Mouse (Mus musculus): ENCODE measurements around the gene Ces5a.
"Not testable (repeated sequence)": the region's sequence is repeated elsewhere in the genome, so short reads cannot be mapped to it uniquely, and the experiment has no call there.

Gene Ces5a

GRCm38 (mm10) chr8:93535730-93536129 is at the start of gene Ces5a:
Gene Ces5a, minus strand, starts transcription at chr8:93535830.
- no peak for DNase-seq (ENCODE audit: low spot score)

GRCm38 (mm10) chr8:93572841-93573240 is 37.2 kb upstream of the Ces5a start:
- DNase-seq (ENCODE audit: low spot score): no peak

- no peak for DNase-seq (ENCODE audit: low spot score)
These were observed 36.5 kb upstream of the Ces5a start for GRCm38 (mm10) chr8:93572095-93572501.

DNA sequence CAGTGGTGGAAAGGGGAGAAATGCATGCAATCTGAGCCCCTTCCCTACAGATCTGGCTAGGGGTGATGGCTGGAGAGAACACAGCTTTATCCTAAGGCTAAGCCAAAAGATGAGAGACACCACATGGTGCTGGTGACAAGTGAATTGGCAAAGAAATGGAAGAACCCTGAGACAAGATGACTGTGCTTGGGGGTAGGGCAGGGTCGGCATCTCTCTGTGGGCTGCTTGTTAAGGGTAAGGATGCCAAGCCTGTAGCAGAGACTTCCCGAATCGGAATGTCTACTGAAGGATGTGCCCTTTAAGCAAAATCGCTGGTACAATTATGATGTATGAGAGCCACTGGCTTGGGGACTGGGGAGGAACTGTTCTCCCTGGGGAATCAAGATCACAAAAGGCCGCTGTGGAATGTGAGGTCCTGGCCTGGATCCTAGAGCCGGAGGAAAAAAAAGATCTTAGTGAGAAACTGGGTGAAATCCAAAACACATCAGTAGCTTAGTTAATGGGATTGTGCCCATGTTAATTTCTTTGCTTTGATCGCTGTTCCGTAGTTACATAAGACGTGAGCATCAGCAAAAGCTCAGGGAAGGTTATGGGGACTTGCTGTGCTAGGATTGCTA is 35.8 kb upstream of the Ces5a start:
- peak; percentile 23 for DNase-seq (ENCODE audit: low spot score)

DNA sequence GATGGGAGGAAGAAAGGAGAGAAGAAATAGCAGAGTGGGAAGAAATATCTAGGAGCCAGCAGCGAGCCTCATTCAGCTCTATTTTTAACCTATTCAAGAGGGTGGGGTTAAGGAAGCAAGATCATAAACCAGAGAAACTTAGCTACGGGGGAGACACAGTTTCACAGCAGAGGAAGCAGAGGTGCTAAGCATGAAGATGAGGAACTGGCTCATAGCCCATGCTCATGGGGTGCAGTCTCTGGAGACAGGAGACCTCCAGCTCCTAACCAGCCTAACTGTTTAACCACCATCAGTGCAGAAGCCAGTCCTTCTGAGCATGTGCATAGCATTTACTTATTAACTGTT is 34.5 kb upstream of the Ces5a start:
- no peak for DNase-seq (ENCODE audit: low spot score)

DNA sequence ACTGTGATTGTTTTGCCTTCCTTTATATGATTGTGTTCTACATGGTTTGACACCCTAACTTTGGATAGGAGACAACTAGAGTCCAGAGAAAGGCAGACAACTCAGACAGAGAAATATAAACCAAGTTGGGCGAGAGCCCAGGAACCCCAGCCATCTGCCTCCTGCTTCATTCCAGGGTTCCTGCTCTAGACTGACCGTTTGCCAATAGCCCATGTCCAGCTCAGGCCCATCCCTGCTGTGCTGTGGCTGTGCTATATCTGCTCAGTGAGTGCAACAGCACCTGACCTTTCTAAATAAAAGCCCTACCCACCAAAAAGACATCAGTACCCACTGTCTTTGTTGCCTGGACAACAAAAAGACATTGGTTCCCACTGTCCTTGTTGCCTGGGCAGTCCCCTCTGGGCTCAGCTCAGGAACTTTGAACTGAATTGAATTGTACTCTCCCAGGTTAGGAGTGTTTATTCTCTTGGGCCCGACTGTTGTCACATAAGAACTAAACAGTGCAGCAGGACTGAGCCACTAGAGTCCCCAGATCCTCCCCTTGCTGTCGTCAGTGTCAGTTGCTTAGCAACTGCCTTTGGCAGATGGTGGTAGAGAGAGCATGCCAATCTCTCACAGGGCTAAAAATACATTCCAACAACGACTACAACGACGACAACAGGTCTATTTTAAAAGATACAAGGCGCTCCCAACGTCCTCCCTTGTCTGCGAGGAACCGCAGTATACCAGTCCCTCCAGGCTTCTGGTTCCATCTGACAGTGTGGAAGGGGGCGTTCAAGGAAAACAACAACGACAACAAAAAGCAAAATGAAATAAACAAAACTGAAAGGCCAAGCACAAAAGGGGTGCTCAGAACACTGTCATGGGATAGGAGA is 33.9 kb upstream of the Ces5a start:
- no peak for DNase-seq (ENCODE audit: low spot score)

DNA sequence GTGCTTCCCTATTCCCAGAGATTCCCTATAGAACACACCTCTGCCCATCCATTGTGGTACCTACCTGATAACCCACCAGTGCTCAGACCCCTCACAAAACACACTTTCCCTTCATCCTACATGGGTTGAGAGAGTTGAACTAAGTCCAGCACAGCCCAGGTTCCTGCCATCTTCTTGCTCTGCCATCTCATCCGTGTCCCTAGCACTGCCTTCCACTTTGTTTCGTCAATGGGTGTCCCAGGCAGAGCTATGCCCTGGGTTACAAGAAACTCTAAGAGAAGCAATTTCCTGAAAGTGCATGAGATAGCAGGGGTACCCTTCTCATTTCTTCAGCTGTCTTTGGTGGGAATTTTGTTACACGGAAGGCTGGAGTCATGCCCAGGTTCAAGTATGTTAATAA is 33.0 kb upstream of the Ces5a start:
- DNase-seq (ENCODE audit: low spot score): no peak

GRCm38 (mm10) chr8:93567086-93567485 is 31.5 kb upstream of the Ces5a start:
- no peak for DNase-seq (ENCODE audit: low spot score)

- no peak for DNase-seq (ENCODE audit: low spot score)
These were observed 29.0 kb upstream of the Ces5a start for GRCm38 (mm10) chr8:93564634-93565033.

DNA sequence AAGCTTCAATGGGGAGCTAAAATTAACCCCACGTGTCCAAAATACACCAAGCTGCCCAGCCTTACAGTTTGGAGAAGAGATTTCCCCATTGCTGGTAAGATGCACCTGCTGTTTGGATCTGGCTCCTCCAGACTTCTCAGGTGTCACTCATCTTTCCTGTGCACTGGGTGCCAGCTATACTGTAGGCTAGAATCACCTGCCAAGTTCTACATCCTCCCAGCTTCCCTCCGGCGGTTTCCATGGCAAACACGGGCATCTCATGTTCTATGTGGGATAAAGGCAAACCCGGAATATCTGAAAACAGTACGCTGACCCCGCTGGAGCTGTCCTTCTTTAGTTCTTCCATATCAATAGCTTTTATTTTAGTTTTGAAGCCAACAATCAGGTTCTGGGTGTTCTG is 27.9 kb upstream of the Ces5a start:
- no peak for DNase-seq (ENCODE audit: low spot score)

DNA sequence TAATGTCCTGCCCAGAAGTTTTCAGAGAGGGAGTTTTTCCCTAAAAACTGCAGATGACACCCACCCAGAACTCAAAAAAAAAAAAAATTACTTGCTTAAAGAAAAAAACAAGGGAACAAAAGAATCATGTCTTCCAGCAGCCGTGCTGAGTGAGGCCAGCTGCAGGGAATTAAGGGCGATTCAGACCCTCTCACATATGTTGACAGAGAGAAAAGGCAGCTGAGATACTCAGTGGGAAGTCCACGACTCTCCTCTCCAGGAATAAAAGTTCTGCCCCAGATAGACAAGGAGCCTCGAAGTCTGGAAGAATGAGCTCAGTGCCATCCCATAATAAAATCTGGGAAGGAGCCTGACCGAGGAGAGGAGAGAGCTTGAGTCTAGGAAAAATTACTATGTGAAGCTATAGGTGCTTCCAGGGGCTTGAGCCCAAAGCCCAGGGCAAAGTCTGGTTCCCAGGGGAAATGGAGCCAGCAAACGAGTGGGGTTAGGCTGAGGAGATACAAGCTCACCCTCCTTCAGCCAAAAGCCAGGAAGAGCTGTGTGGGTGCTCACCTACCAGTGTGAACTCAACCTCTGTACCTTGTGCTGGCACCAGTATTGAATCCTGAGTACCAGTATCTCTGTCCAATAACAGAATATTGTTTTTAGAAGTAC is 27.1 kb upstream of the Ces5a start:
- no peak for DNase-seq (ENCODE audit: low spot score)

DNA sequence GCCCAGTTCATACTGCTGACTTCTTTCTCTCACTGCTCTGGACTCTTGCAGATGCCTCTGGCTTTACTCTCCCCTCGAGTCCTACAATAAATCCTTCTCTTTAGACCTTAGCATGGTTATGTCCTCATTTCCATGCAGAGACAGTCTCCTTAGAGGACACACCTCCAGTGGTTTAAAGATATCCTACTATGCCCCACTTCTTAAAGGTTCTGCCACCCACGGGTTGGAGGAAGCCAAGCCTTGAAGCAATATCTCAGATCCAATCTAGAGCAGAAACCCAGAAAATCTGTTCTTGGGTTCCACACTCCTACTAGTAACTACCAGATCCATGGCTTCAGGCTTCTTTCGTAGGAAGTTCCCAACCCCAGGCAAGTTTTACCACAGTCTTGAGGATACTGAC is 25.6 kb upstream of the Ces5a start:
- DNase-seq (ENCODE audit: low spot score): no peak

GRCm38 (mm10) chr8:93559696-93560095 is 24.1 kb upstream of the Ces5a start:
- DNase-seq (ENCODE audit: low spot score): no peak

- DNase-seq (ENCODE audit: low spot score): no peak
These were observed 33.0 kb downstream of the Ces5a start for GRCm38 (mm10) chr8:93502634-93503033.

- peak; percentile 4 for DNase-seq (ENCODE audit: low spot score)
These were observed 36.2 kb downstream of the Ces5a start for GRCm38 (mm10) chr8:93499437-93499836.

DNA sequence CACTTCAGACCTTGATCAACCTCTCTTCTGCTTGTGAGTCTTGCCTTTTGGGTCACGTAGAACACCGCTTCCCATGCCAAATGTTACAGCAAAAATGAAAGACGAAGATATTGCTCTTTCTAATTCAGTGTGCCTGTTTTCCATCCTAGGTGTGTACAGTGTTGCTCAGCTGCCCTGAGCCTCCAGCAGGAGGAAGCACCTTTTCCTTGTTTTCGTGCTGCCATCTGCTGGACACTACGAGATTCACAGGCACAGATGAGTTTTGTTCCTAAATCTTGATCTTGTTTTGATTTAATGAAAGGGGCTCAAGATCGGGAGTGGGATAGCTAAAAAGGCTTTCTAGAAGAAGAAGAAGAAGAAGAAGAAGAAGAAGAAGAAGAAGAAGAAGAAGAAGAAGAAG is 40.3 kb downstream of the Ces5a start:
- peak; percentile 35 for DNase-seq (ENCODE audit: low spot score)

DNA sequence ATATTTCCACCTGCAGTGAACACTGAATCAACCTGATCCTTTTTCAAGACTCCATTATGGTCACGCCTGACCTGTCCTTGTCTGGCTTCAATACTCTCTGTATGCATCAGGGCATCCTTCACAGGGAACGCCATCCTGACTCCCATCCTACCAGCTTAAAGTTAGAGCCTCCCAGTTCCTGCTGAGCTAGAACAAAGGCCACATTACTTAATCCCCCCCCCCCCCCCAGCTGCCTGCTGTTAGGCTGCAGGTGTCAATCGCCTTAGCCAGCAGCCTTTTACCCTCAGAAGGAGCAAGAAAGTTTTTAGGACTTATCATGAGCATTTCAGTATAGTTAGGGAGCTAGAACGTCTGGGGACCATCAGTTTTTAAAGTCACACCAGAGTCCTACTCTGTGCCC is 46.9 kb downstream of the Ces5a start:
- DNase-seq (ENCODE audit: low spot score): no peak

- DNase-seq (ENCODE audit: low spot score): no peak
These were observed 57.4 kb downstream of the Ces5a start for GRCm38 (mm10) chr8:93478211-93478610.

DNA sequence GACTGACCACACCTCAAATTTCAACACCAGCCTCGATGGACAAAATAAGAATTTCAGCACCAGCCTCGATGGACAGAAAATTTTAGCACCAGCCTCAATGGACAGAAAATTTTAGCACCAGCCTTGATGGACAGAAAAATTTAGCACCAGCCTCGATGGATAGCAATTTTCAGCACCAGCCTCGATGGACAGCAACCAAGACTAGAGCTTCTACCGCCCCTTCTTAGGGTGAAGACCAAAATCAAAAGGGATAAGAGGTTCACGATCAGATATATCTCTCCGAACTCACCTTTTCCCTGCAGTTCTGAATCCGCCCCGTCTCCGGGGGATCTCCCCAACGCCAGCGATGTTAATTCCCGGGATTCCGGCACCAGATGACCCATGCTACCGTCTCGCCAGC is 65.9 kb downstream of the Ces5a start:
- DNase-seq (ENCODE audit: low spot score): not testable (repeated sequence)

GRCm38 (mm10) chr8:93454258-93454877 is 81.3 kb downstream of the Ces5a start:
- no peak for DNase-seq (ENCODE audit: low spot score)
